Mouse (Mus musculus) forebrain, postnatal 0 days (tissue): ENCODE data around the gene Methig1. TPM values are rescaled to one million over a fixed set of nuclear protein-coding genes. Genes with fewer than 3 reads are reported as not detected.
"Not testable (repeated sequence)": the region's sequence is repeated elsewhere in the genome, so short reads cannot be mapped to it uniquely, and the experiment has no call there.

Experiments used
- ATAC-seq: fragments of 200-750 bp; cut with Nextera tagmentation; 2 replicates; pipeline ENCODE4 v1.8.0; 2017; ENCODE audit warnings: mild to moderate bottlenecking, moderate library complexity
- DNase-seq: peaks from one replicate; pipeline ENCODE4 v3.0.0-alpha.2; 2015
- H3K27ac ChIP-seq: fragments of 300-500 bp; sonication (generic); 2 replicates; pipeline ENCODE4 v1.5.1; 2014; ENCODE audit warnings: low read depth, mild to moderate bottlenecking, antibody characterized with exemption, low read length, moderate library complexity, mixed read lengths
- H3K27me3 ChIP-seq: fragments of 300-500 bp; sonication (generic); 2 replicates; pipeline ENCODE4 v1.6.1; 2014; ENCODE audit warnings: mild to moderate bottlenecking, low read length, mixed read lengths; ENCODE audit not compliant: insufficient read depth
- H3K36me3 ChIP-seq: fragments of 300-500 bp; sonication (generic); 2 replicates; pipeline ENCODE4 v1.6.1; 2014; ENCODE audit warnings: mild to moderate bottlenecking, moderate library complexity; ENCODE audit not compliant: insufficient read depth
- H3K4me1 ChIP-seq: fragments of 300-500 bp; sonication (generic); 2 replicates; pipeline ENCODE4 v1.6.1; 2014; ENCODE audit warnings: antibody characterized with exemption; ENCODE audit not compliant: insufficient read depth
- H3K4me2 ChIP-seq: fragments of 300-500 bp; sonication (generic); 2 replicates; pipeline ENCODE4 v1.6.1; 2014; ENCODE audit warnings: low read depth, mild to moderate bottlenecking, moderate library complexity
- H3K4me3 ChIP-seq: fragments of 300-500 bp; sonication (generic); 2 replicates; pipeline ENCODE4 v1.5.1; 2014; ENCODE audit warnings: low read depth, low read length, mixed read lengths
- H3K9ac ChIP-seq: fragments of 300-500 bp; sonication (generic); 2 replicates; pipeline ENCODE4 v1.6.1; 2014; ENCODE audit warnings: mild to moderate bottlenecking
- H3K9me3 ChIP-seq: fragments of 300-500 bp; sonication (generic); 2 replicates; pipeline ENCODE4 v1.6.1; 2016; ENCODE audit warnings: low read length
- CTCF ChIP-seq: sonication (generic); IDR thresholded peaks from 2 replicates; pipeline ENCODE4 v1.5.1; 2016; ENCODE audit warnings: antibody characterized with exemption, control low read depth, low read depth
- WGBS: fragments of 180-500 bp; shearing (Covaris S2); extraction: QIAGEN DNeasy Blood & Tissue Kit; methylation state at CpG from one replicate; pipeline ENCODE4 v1.1.7; 2014; 5-methylcytosine and 5-hydroxymethylcytosine counted together
- polyA plus RNA-seq: library from polyadenylated mRNA; unstranded; fragments of >200 nt; fragmentation: Nextera tagmentation; extraction: Ambion mirVana; gene quantifications from 2 replicates; pipeline ENCODE4 v1.2.1, GENCODE M21; 2015
- total RNA-seq: library from RNA; depleted of rRNA; stranded (reverse); fragments of >200 nt; gene quantifications from 2 replicates; pipeline ENCODE4 v1.2.3, GENCODE M21; 2014

The Methig1 gene
- total and polyA plus RNA-seq, 2 experiments from 2014 or later, result not detected

GRCm38 (mm10) chr15:100375066-100375465 lies 22.1 kb downstream of the Methig1 start:
- H3K4me1 ChIP-seq, result no peaks in the 10 kb centered on the region
- no peak overlapping the region for H3K4me2 ChIP-seq
- H3K27me3 ChIP-seq, result no peaks in the 10 kb centered on the region
- no peak overlapping the region for H3K27ac ChIP-seq
- H3K9ac ChIP-seq, result no peak overlapping the region
- WGBS, result 36% methylated on average over 5 of the region's 5 CpGs
- H3K9me3 ChIP-seq, result no peaks in the 10 kb centered on the region
- TF ChIP-seq CTCF, result peak; percentile 75
- peak; percentile 51; the same call in 1 of the 2 replicates for ATAC-seq
- DNase-seq, result peak; percentile 82
- no peaks in the 10 kb centered on the region for H3K36me3 ChIP-seq
- no peak overlapping the region for H3K4me3 ChIP-seq

GRCm38 (mm10) chr15:100377847-100378505 lies 25.0 kb downstream of the Methig1 start:
- not testable (repeated sequence) for H3K9ac ChIP-seq, DNase-seq

GRCm38 (mm10) chr15:100379658-100380057 lies 26.7 kb downstream of the Methig1 start:
- Histone ChIP-seq H3K27ac (no peak overlapping the region), H3K9me3 (no peaks in the 10 kb centered on the region), H3K9ac (no peak overlapping the region), H3K36me3 (no peaks in the 10 kb centered on the region), H3K4me3 (no peak overlapping the region), H3K4me2 (no peak overlapping the region), H3K4me1 (no peaks in the 10 kb centered on the region), H3K27me3 (no peaks in the 10 kb centered on the region)
- no peak for DNase-seq
- no peak for ATAC-seq
- no peak for TF ChIP-seq CTCF
- 82% methylated on average over 8 of the region's 8 CpGs for WGBS

More at GRCm38 (mm10) chr15:100377847-100378505, 25.0 kb downstream of the Methig1 start:
- not testable (repeated sequence) for H3K4me1 ChIP-seq, H3K4me3 ChIP-seq, H3K27ac ChIP-seq, H3K27me3 ChIP-seq, H3K36me3 ChIP-seq, H3K9me3 ChIP-seq, H3K4me2 ChIP-seq
- peak; percentile 35 for TF ChIP-seq CTCF
- ATAC-seq, result peak; percentile 65; the same call in 1 of the 2 replicates
- 14% methylated on average over 3 of the region's 9 CpGs for WGBS

- H3K27me3 ChIP-seq, result no peaks in the 10 kb centered on the region
- no peak for TF ChIP-seq CTCF
- 67% methylated on average over 2 of the region's 2 CpGs for WGBS
- H3K27ac ChIP-seq, result no peak overlapping the region
- H3K9ac ChIP-seq, result no peak overlapping the region
- ATAC-seq (no peak), DNase-seq (no peak)
- H3K36me3 ChIP-seq, result no peaks in the 10 kb centered on the region
- H3K4me3 ChIP-seq, result no peak overlapping the region
- no peaks in the 10 kb centered on the region for H3K4me1 ChIP-seq
- no peaks in the 10 kb centered on the region for H3K9me3 ChIP-seq
- no peak overlapping the region for H3K4me2 ChIP-seq
Observed at GRCm38 (mm10) chr15:100380104-100380503, 27.2 kb downstream of the Methig1 start.

GRCm38 (mm10) chr15:100385705-100386104 lies 32.8 kb downstream of the Methig1 start:
- ATAC-seq (no peak), DNase-seq (no peak)
- 88% methylated on average over 9 of the region's 9 CpGs for WGBS
- no peak for TF ChIP-seq CTCF
- no peak overlapping the region for H3K9ac ChIP-seq
- H3K4me1 ChIP-seq, result no peaks in the 10 kb centered on the region
- H3K4me3 ChIP-seq, result no peak overlapping the region
- H3K4me2 ChIP-seq, result no peak overlapping the region
- no peaks in the 10 kb centered on the region for H3K9me3 ChIP-seq
- H3K36me3 ChIP-seq, result no peaks in the 10 kb centered on the region
- no peaks in the 10 kb centered on the region for H3K27me3 ChIP-seq
- H3K27ac ChIP-seq, result no peak overlapping the region

- TF ChIP-seq CTCF, result no peak
- no peaks in the 10 kb centered on the region for H3K4me1 ChIP-seq
- H3K9me3 ChIP-seq, result no peaks in the 10 kb centered on the region
- no peak overlapping the region for H3K9ac ChIP-seq
- no peak overlapping the region for H3K27ac ChIP-seq
- DNase-seq (no peak), ATAC-seq (no peak)
- 0 out of 2 replicates have a peak, but pooled peaks cover 6% of the 10 kb centered on the region for H3K36me3 ChIP-seq
- 93% methylated on average over 17 of the region's 17 CpGs for WGBS
- no peak overlapping the region for H3K4me3 ChIP-seq
- no peak overlapping the region for H3K4me2 ChIP-seq
- no peaks in the 10 kb centered on the region for H3K27me3 ChIP-seq
Observed at GRCm38 (mm10) chr15:100387544-100388223, 34.7 kb downstream of the Methig1 start.

GRCm38 (mm10) chr15:100388224-100388835 lies 35.4 kb downstream of the Methig1 start:
- 88% methylated on average over 16 of the region's 16 CpGs for WGBS
- DNase-seq, result no peak
- Histone ChIP-seq H3K27me3 (no peaks in the 10 kb centered on the region), H3K4me3 (no peak overlapping the region), H3K9me3 (no peaks in the 10 kb centered on the region), H3K4me1 (no peaks in the 10 kb centered on the region), H3K27ac (no peak overlapping the region), H3K36me3 (peaks cover 11% of the 10 kb centered on the region; the same call in 1 of the 2 replicates), H3K4me2 (no peak overlapping the region), H3K9ac (no peak overlapping the region)
- no peak for ATAC-seq
- no peak for TF ChIP-seq CTCF
